Mouse (Mus musculus) stomach, embryonic 15.5 days (tissue): ENCODE measurements around the gene Cabp7. TPM values are rescaled to one million over a fixed set of nuclear protein-coding genes. Genes with fewer than 3 reads are reported as not detected.
A peak's percentile ranks its signal among the peaks of the same experiment; 100 is the strongest.
"Not testable (repeated sequence)": the region's sequence is repeated elsewhere in the genome, so short reads cannot be mapped to it uniquely, and the experiment has no call there.

ENCODE experiments used
- ATAC-seq: fragments of 200-750 bp; cut with Nextera tagmentation; 2 replicates; pipeline ENCODE4 v1.8.0; 2017; ENCODE audit warnings: low read depth, moderate number of reproducible peaks, moderate TSS enrichment; ENCODE audit not compliant: insufficient read depth, low FRiP score
- H3K27ac ChIP-seq: fragments of 300-500 bp; sonication (generic); 2 replicates; pipeline ENCODE4 v1.5.1; 2015; ENCODE audit warnings: mild to moderate bottlenecking, inconsistent platforms
- H3K27me3 ChIP-seq: fragments of 300-500 bp; sonication (generic); replicated peaks from 2 replicates; pipeline ENCODE4 v1.6.1; 2015; ENCODE audit warnings: inconsistent platforms
- H3K36me3 ChIP-seq: fragments of 300-500 bp; sonication (generic); 2 replicates; pipeline ENCODE4 v1.6.1; 2015; ENCODE audit warnings: inconsistent platforms
- H3K4me1 ChIP-seq: fragments of 300-500 bp; sonication (generic); 2 replicates; pipeline ENCODE4 v1.6.1; 2015; ENCODE audit warnings: inconsistent platforms
- H3K4me2 ChIP-seq: fragments of 300-500 bp; sonication (generic); 2 replicates; pipeline ENCODE4 v1.6.1; 2015; ENCODE audit warnings: mild to moderate bottlenecking, inconsistent platforms
- H3K4me3 ChIP-seq: fragments of 300-500 bp; sonication (generic); replicated peaks from 2 replicates; pipeline ENCODE4 v1.5.1; 2015; ENCODE audit warnings: inconsistent platforms
- H3K9ac ChIP-seq: fragments of 300-500 bp; sonication (generic); 2 replicates; pipeline ENCODE4 v1.6.1; 2015; ENCODE audit warnings: inconsistent platforms
- H3K9me3 ChIP-seq: fragments of 300-500 bp; sonication (generic); 2 replicates; pipeline ENCODE4 v1.6.1; 2016; ENCODE audit warnings: inconsistent platforms
- WGBS: fragments of 180-500 bp; shearing (Covaris S2); methylation state at CpG from one replicate; pipeline ENCODE4 v1.1.7; 2015; 5-methylcytosine and 5-hydroxymethylcytosine counted together
- polyA plus RNA-seq: library from polyadenylated mRNA; unstranded; fragments of >200 nt; fragmentation: Nextera tagmentation; extraction: Ambion mirVana; gene quantifications from 2 replicates; pipeline ENCODE4 v1.2.1, GENCODE M21; 2015

Cabp7 gene
- polyA plus RNA-seq, 1 experiment from 2014 or later = 0.32 TPM

GRCm38 (mm10) chr11:4720900-4721580, 25.5 kb downstream of the Cabp7 start:
- Histone ChIP-seq H3K27ac (no peak overlapping the region), H3K27me3 (no peaks in the 10 kb centered on the region), H3K9me3 (no peaks in the 10 kb centered on the region), H3K4me1 (peaks cover 5% of the 10 kb centered on the region), H3K4me2 (no peak overlapping the region), H3K36me3 (peaks cover 6% of the 10 kb centered on the region; the same call in 1 of the 2 replicates), H3K4me3 (no peak overlapping the region), H3K9ac (no peak overlapping the region)
- ATAC-seq = peak; percentile 57; the same call in 1 of the 2 replicates
- 48% methylated on average over 7 of the region's 7 CpGs for WGBS

GRCm38 (mm10) chr11:4720393-4720792, 26.2 kb downstream of the Cabp7 start:
- Histone ChIP-seq H3K4me2 (no peak overlapping the region), H3K4me1 (peaks cover 5% of the 10 kb centered on the region), H3K36me3 (peaks cover 6% of the 10 kb centered on the region; the same call in 1 of the 2 replicates), H3K9ac (no peak overlapping the region), H3K9me3 (no peaks in the 10 kb centered on the region), H3K4me3 (no peak overlapping the region), H3K27ac (no peak overlapping the region), H3K27me3 (no peaks in the 10 kb centered on the region)
- ATAC-seq = no peak
- 68% methylated on average over 11 of the region's 11 CpGs for WGBS

- H3K9ac ChIP-seq = no peak overlapping the region
- H3K36me3 ChIP-seq = peaks cover 6% of the 10 kb centered on the region; the same call in 1 of the 2 replicates
- H3K4me1 ChIP-seq = peaks cover 5% of the 10 kb centered on the region
- no peak overlapping the region for H3K4me3 ChIP-seq
- H3K27ac ChIP-seq = no peak overlapping the region
- H3K9me3 ChIP-seq = no peaks in the 10 kb centered on the region
- H3K27me3 ChIP-seq = no peaks in the 10 kb centered on the region
- no peak for ATAC-seq
- no peak overlapping the region for H3K4me2 ChIP-seq
- 89% methylated on average over 9 of the region's 9 CpGs for WGBS
Observed at GRCm38 (mm10) chr11:4719961-4720360, 26.6 kb downstream of the Cabp7 start.

DNA sequence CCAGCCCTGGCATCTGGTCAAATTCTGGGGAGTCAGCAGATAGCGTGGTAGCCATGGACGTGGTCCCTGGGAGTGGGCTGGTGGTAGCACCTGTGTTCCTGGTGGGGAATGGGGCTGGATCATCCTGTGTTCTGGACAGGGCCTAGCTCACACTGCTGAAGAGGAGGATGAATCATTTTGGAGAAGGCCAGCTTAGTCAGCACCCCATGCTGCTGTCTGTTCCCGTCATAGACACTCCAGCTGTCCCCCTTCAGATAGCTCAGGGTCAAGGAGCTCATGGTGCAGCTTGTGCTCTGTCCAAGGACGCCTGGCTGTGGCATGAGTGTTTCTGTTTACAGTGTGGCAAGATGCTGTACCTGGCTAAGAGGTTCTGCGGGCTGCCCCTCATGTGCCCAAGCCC, 28.0 kb downstream of the Cabp7 start:
- ATAC-seq = no peak

DNA sequence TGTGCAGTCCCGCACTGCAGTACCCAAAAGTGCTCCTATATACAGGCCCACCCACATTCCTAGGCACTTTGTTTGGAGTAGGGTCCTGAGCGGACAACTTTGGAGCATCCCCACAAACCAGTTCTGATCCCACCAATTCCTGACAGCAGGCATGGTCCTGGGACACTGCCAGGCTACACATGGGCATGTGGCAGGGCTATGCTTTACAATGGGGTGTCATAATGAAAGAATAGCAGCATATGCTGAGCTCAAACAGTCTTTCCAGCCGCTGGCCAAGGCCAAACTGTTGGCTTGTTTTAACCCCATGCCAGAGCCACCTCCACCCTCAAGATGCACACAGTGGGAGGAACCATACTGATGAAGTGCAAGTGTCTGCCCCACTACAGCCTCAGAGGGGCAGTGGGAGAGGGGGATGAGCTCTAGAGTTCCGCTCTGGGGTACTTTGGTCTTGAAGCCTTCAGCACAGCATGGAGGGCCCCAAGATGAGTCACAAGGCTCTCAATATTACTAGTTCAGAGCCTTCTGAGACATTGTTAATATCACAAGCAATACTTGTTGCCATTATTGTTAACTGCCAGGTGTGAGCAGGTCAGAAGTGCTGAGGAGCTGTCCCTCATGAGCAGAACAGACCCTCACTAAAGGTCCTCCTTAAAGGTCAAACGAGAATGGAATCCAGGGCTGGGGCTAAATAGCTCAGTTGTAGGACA, 29.9 kb downstream of the Cabp7 start:
- H3K4me3 ChIP-seq = no peak overlapping the region
- H3K36me3 ChIP-seq = 0 out of 2 replicates have a peak, but pooled peaks cover 2% of the 10 kb centered on the region
- H3K4me1 ChIP-seq = peaks cover 5% of the 10 kb centered on the region
- no peaks in the 10 kb centered on the region for H3K27me3 ChIP-seq
- H3K9me3 ChIP-seq = no peaks in the 10 kb centered on the region
- H3K27ac ChIP-seq = no peak overlapping the region
- no peak for ATAC-seq
- 84% methylated on average over 5 of the region's 5 CpGs for WGBS
- H3K4me2 ChIP-seq = no peak overlapping the region
- H3K9ac ChIP-seq = no peak overlapping the region

More for the DNA sequence above, 28.0 kb downstream of the Cabp7 start:
- 76% methylated on average over 5 of the region's 5 CpGs for WGBS
- Histone ChIP-seq H3K9ac (no peak overlapping the region), H3K4me2 (no peak overlapping the region), H3K27me3 (no peaks in the 10 kb centered on the region), H3K4me3 (no peak overlapping the region), H3K4me1 (peaks cover 5% of the 10 kb centered on the region), H3K36me3 (peaks cover 7% of the 10 kb centered on the region; the same call in 1 of the 2 replicates), H3K27ac (no peak overlapping the region), H3K9me3 (no peaks in the 10 kb centered on the region)

DNA sequence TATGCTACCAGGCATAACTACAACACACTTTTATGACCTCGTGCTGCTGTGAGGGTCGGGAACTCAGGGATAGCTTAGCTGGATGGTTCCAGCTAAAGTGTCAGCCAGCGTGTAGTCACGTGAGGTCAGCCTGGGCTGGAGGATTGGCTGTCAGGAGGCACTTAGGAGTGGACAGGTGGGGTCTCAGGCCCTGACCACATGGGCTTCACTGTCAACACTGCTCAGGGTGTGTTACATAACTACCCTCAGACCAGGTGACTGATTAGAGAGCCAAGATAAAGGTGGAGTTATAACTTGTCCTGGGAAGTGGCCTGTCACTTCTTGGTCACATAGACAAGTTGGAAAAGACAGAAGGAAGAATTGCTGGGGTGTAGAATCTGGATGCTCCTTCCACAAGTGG, 31.0 kb downstream of the Cabp7 start:
- WGBS = 79% methylated on average over 4 of the region's 4 CpGs
- no peak overlapping the region for H3K4me2 ChIP-seq
- H3K36me3 ChIP-seq = 0 out of 2 replicates have a peak, but pooled peaks cover 2% of the 10 kb centered on the region
- no peaks in the 10 kb centered on the region for H3K4me1 ChIP-seq
- H3K27ac ChIP-seq = no peak overlapping the region
- no peak overlapping the region for H3K9ac ChIP-seq
- H3K4me3 ChIP-seq = no peak overlapping the region
- ATAC-seq = no peak
- H3K27me3 ChIP-seq = no peaks in the 10 kb centered on the region
- H3K9me3 ChIP-seq = no peaks in the 10 kb centered on the region

GRCm38 (mm10) chr11:4714727-4715126, 31.9 kb downstream of the Cabp7 start:
- WGBS = 79% methylated on average over 4 of the region's 4 CpGs
- Histone ChIP-seq H3K27me3 (no peaks in the 10 kb centered on the region), H3K9me3 (no peaks in the 10 kb centered on the region), H3K27ac (no peak overlapping the region), H3K4me1 (no peaks in the 10 kb centered on the region), H3K4me2 (no peak overlapping the region), H3K4me3 (no peak overlapping the region), H3K36me3 (0 out of 2 replicates have a peak, but pooled peaks cover 2% of the 10 kb centered on the region), H3K9ac (no peak overlapping the region)
- ATAC-seq = no peak

- Histone ChIP-seq H3K9me3 (no peaks in the 10 kb centered on the region), H3K9ac (no peak overlapping the region), H3K36me3 (0 out of 2 replicates have a peak, but pooled peaks cover 2% of the 10 kb centered on the region), H3K27me3 (no peaks in the 10 kb centered on the region), H3K4me1 (no peaks in the 10 kb centered on the region), H3K27ac (no peak overlapping the region), H3K4me2 (no peak overlapping the region), H3K4me3 (no peak overlapping the region)
- ATAC-seq = no peak
Observed at GRCm38 (mm10) chr11:4712822-4713221, 33.8 kb downstream of the Cabp7 start.

GRCm38 (mm10) chr11:4710188-4710587, 36.4 kb downstream of the Cabp7 start:
- H3K9ac ChIP-seq, H3K36me3 ChIP-seq, H3K4me1 ChIP-seq, H3K27me3 ChIP-seq, H3K4me2 ChIP-seq, H3K9me3 ChIP-seq, H3K4me3 ChIP-seq, H3K27ac ChIP-seq, ATAC-seq: not testable (repeated sequence)
- WGBS = 83% methylated on average over 4 of the region's 4 CpGs

DNA sequence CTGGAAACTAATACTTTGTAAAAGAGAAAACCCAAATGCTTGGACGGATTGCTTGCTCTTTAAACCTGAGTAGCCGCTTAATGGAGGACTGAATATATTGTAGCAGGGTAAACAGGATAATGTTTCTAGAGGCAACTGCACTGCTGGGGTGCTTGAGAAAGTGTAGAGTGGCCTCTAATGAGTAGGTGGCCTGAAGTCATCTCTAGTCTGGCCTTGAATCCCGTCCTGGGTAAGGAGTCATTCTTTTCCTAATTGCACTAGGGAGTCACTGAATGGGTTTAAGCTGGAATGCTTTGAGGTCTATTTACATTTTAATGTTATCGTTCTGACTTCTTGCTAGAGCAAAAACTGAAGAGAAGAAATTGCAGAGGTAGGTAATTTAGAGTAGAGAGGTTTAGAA, 41.4 kb downstream of the Cabp7 start:
- Histone ChIP-seq H3K9ac (peak overlapping the region; percentile 45; the same call in 1 of the 2 replicates), H3K4me3 (peak overlapping the region; percentile 81), H3K9me3 (no peaks in the 10 kb centered on the region), H3K36me3 (0 out of 2 replicates have a peak, but pooled peaks cover 3% of the 10 kb centered on the region), H3K4me1 (peaks cover 12% of the 10 kb centered on the region; the same call in 1 of the 2 replicates), H3K27ac (peak overlapping the region; percentile 49; the same call in 1 of the 2 replicates), H3K4me2 (peak overlapping the region; percentile 86), H3K27me3 (no peaks in the 10 kb centered on the region)
- WGBS = 4% methylated on average over 4 of the region's 4 CpGs
- ATAC-seq = no peak

DNA sequence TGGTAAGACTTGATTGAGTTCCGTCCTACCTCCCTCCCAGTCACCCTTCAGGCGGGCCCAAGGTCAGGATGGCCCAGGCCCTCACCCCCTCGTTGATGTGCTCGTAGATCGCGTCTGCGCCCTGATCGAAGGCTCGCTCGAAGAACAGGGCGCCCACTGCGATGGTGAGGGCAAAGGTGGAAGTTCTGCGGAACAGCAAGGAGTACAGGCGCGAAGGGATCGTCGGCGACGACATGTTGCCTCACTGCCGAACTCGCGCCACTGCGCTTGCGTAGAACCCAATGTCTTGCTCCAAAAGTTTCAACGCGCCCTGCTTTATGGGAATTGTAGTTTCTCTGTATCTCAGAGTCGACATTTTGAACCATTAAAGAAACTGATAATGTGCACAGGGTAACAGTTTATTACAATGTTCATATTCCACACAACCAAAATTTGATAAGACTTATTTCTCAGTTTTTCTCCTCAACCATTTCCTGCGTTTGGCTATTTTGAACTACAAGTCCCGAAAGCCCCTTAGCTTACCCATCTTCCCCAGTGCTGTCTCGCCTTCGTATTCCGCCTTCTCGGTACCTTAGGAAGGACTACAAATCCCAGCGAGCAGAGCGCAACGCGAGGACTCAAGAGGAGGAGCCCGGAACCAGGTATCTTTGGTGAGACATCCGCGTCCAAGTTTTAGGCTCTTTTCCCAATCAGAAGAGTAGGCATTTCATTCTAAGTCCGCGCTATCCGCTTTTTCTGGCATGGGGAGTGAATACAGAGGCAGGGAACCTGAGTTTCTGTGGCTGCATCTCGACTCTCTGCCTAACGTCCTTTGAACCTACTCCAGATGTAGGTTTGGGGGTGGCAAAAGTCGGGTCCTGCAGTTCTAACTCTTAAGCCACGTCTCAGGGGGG, 42.3 kb downstream of the Cabp7 start, which contains the start of the genes Uqcr10 and Zmat5:
Gene Uqcr10 (minus strand): TSS at position 271 of the 893 bp plus-strand sequence.
Gene Zmat5 (plus strand): TSS at position 607 of the 893 bp plus-strand sequence.
- Histone ChIP-seq H3K27me3 (no peaks in the 10 kb centered on the region), H3K9me3 (no peaks in the 10 kb centered on the region), H3K9ac (peak within 1 kb of the TSS; percentile 81), H3K27ac (peak within 1 kb of the TSS; percentile 77), H3K4me3 (peak within 1 kb of the TSS; percentile 81), H3K36me3 (0 out of 2 replicates have a peak, but pooled peaks cover 3% of the 10 kb centered on the region), H3K4me2 (peak within 1 kb of the TSS; percentile 86), H3K4me1 (peaks cover 12% of the 10 kb centered on the region; the same call in 1 of the 2 replicates)
- ATAC-seq = peak; percentile 95
- under 1% methylated on average over 47 of the region's 47 CpGs for WGBS
